Mouse (Mus musculus) lung, postnatal 0 days (tissue): Measurements from ENCODE around the gene Olfr577. TPM values are rescaled to one million over a fixed set of nuclear protein-coding genes. Genes with fewer than 3 reads are reported as not detected.

Experiments
- ATAC-seq: fragments of 200-750 bp; cut with Nextera tagmentation; 2 replicates; pipeline ENCODE4 v1.8.0; 2017; ENCODE audit warnings: moderate library complexity
- DNase-seq: peaks from one replicate; pipeline ENCODE4 v3.0.0-alpha.2; 2016; ENCODE audit warnings: low spot score
- H3K27ac ChIP-seq: fragments of 300-500 bp; sonication (generic); 2 replicates; pipeline ENCODE4 v1.5.1; 2014; ENCODE audit warnings: antibody characterized with exemption, mild to moderate bottlenecking, low read length, mixed read lengths
- H3K27me3 ChIP-seq: fragments of 300-500 bp; sonication (generic); replicated peaks from 2 replicates; pipeline ENCODE4 v1.6.1; 2014; ENCODE audit warnings: low read length, mixed read lengths; ENCODE audit not compliant: insufficient read depth
- H3K36me3 ChIP-seq: fragments of 300-500 bp; sonication (generic); 2 replicates; pipeline ENCODE4 v1.6.1; 2014; ENCODE audit warnings: low read length, mixed read lengths; ENCODE audit not compliant: insufficient read depth
- H3K4me1 ChIP-seq: fragments of 300-500 bp; sonication (generic); 2 replicates; pipeline ENCODE4 v1.6.1; 2014; ENCODE audit warnings: antibody characterized with exemption, low read depth, low read length, mixed read lengths; ENCODE audit not compliant: insufficient read depth
- H3K4me2 ChIP-seq: fragments of 300-500 bp; sonication (generic); replicated peaks from 2 replicates; pipeline ENCODE4 v1.6.1; 2014; ENCODE audit warnings: low read depth, mild to moderate bottlenecking, low read length, moderate library complexity, mixed read lengths
- H3K4me3 ChIP-seq: fragments of 300-500 bp; sonication (generic); 2 replicates; pipeline ENCODE4 v1.5.1; 2014; ENCODE audit warnings: low read depth, low read length
- H3K9ac ChIP-seq: fragments of 300-500 bp; sonication (generic); replicated peaks from 2 replicates; pipeline ENCODE4 v1.6.1; 2014; ENCODE audit warnings: low read depth, mild to moderate bottlenecking
- H3K9me3 ChIP-seq: fragments of 300-500 bp; sonication (generic); 2 replicates; pipeline ENCODE4 v1.6.1; 2016; ENCODE audit warnings: low read length, mixed read lengths
- CTCF ChIP-seq: IDR thresholded peaks from 2 replicates; pipeline ENCODE4 v1.5.1; 2016; ENCODE audit warnings: antibody characterized with exemption, mild to moderate bottlenecking
- EP300 ChIP-seq: IDR thresholded peaks from 2 replicates; pipeline ENCODE4 v1.6.1; 2016; ENCODE audit warnings: antibody characterized with exemption, mild to moderate bottlenecking, control low read depth
- WGBS: fragments of 180-500 bp; shearing (Covaris S2); extraction: QIAGEN DNeasy Blood & Tissue Kit; methylation state at CpG from one replicate; pipeline ENCODE4 v1.1.7; 2014; 5-methylcytosine and 5-hydroxymethylcytosine counted together
- polyA plus RNA-seq: library from polyadenylated mRNA; unstranded; fragments of >200 nt; fragmentation: Nextera tagmentation; extraction: Ambion mirVana; gene quantifications from 2 replicates; pipeline ENCODE4 v1.2.1, GENCODE M21; 2015

Olfr577 gene
- polyA plus RNA-seq, 1 experiment from 2014 or later = not detected

- TF ChIP-seq CTCF = no peak
- no peak for TF ChIP-seq EP300
- no peaks in the 10 kb centered on the region for H3K36me3 ChIP-seq
- WGBS = 90% methylated on average over 1 of the region's 1 CpGs
- ATAC-seq = no peak
- H3K9me3 ChIP-seq = no peaks in the 10 kb centered on the region
- no peak within 1 kb of the TSS for H3K4me2 ChIP-seq
- no peak within 1 kb of the TSS for H3K4me3 ChIP-seq
- no peaks in the 10 kb centered on the region for H3K27me3 ChIP-seq
- no peaks in the 10 kb centered on the region for H3K4me1 ChIP-seq
- H3K27ac ChIP-seq = no peak within 1 kb of the TSS
- no peak within 1 kb of the TSS for H3K9ac ChIP-seq
- no peak for DNase-seq
Measured at GRCm38 (mm10) chr7:102948167-102948566, 27.6 kb downstream of the Olfr577 start, which contains the start of gene Olfr574. Gene Olfr574, plus strand, starts transcription at chr7:102948467.

GRCm38 (mm10) chr7:102943417-102943816 is 32.3 kb downstream of the Olfr577 start:
- Histone ChIP-seq H3K27ac (no peak overlapping the region), H3K4me2 (no peak overlapping the region), H3K4me1 (no peaks in the 10 kb centered on the region), H3K9me3 (no peaks in the 10 kb centered on the region), H3K36me3 (no peaks in the 10 kb centered on the region), H3K9ac (no peak overlapping the region), H3K27me3 (no peaks in the 10 kb centered on the region), H3K4me3 (no peak overlapping the region)
- 83% methylated on average over 1 of the region's 1 CpGs for WGBS
- TF ChIP-seq EP300 = no peak
- no peak for TF ChIP-seq CTCF
- ATAC-seq (no peak), DNase-seq (no peak)

GRCm38 (mm10) chr7:102942475-102942874 is 33.3 kb downstream of the Olfr577 start, which contains the start of gene Olfr573-ps1:
Gene Olfr573-ps1, minus strand, starts transcription at chr7:102942575.
- ATAC-seq = no peak
- no peak for DNase-seq
- no peaks in the 10 kb centered on the region for H3K4me1 ChIP-seq
- no peak within 1 kb of the TSS for H3K27ac ChIP-seq
- no peaks in the 10 kb centered on the region for H3K36me3 ChIP-seq
- H3K4me3 ChIP-seq = no peak within 1 kb of the TSS
- no peaks in the 10 kb centered on the region for H3K9me3 ChIP-seq
- H3K4me2 ChIP-seq = no peak within 1 kb of the TSS
- no peaks in the 10 kb centered on the region for H3K27me3 ChIP-seq
- H3K9ac ChIP-seq = no peak within 1 kb of the TSS
- TF ChIP-seq CTCF (no peak), EP300 (no peak)
- WGBS = 78% methylated on average over 2 of the region's 2 CpGs

GRCm38 (mm10) chr7:102927105-102927504 is 48.6 kb downstream of the Olfr577 start:
- 51% methylated on average over 3 of the region's 3 CpGs for WGBS
- H3K4me3 ChIP-seq = no peak overlapping the region
- H3K4me2 ChIP-seq = no peak overlapping the region
- H3K4me1 ChIP-seq = no peaks in the 10 kb centered on the region
- TF ChIP-seq EP300 (no peak), CTCF (no peak)
- no peak for ATAC-seq
- H3K27ac ChIP-seq = no peak overlapping the region
- H3K9me3 ChIP-seq = no peaks in the 10 kb centered on the region
- no peaks in the 10 kb centered on the region for H3K27me3 ChIP-seq
- H3K9ac ChIP-seq = no peak overlapping the region
- H3K36me3 ChIP-seq = no peaks in the 10 kb centered on the region
- no peak for DNase-seq

GRCm38 (mm10) chr7:102924109-102924508 is 51.6 kb downstream of the Olfr577 start, which contains the start of gene Olfr572:
Gene Olfr572, plus strand, starts transcription at chr7:102924409.
- Histone ChIP-seq H3K27me3 (no peaks in the 10 kb centered on the region), H3K27ac (no peak within 1 kb of the TSS)

More at GRCm38 (mm10) chr7:102924109-102924508, 51.6 kb downstream of the Olfr577 start, which contains the start of gene Olfr572:
- Histone ChIP-seq H3K4me3 (no peak within 1 kb of the TSS), H3K4me2 (no peak within 1 kb of the TSS), H3K4me1 (no peaks in the 10 kb centered on the region), H3K9me3 (no peaks in the 10 kb centered on the region), H3K36me3 (no peaks in the 10 kb centered on the region), H3K9ac (no peak within 1 kb of the TSS)
- ATAC-seq = no peak
- TF ChIP-seq CTCF (no peak), EP300 (no peak)
- 59% methylated on average over 1 of the region's 1 CpGs for WGBS
- no peak for DNase-seq

Other genes starting within 250 kb of the Olfr577 start
- not detected in 2 replicates for gene Olfr559, start 248.5 kb downstream of the Olfr577 start, polyA plus RNA-seq
- not detected in 2 replicates for gene Olfr560, start 216.6 kb downstream of the Olfr577 start, polyA plus RNA-seq
- 0.04 and 0.12 TPM in 2 replicates for gene Olfr78, start 216.5 kb downstream of the Olfr577 start, polyA plus RNA-seq
- gene Olfr561, start 204.7 kb downstream of the Olfr577 start, polyA plus RNA-seq = not detected in 2 replicates
- not detected in 2 replicates for gene Olfr564, start 172.5 kb downstream of the Olfr577 start, polyA plus RNA-seq
- gene Olfr566, start 117.2 kb downstream of the Olfr577 start, polyA plus RNA-seq = not detected in 2 replicates
- gene Olfr568, start 98.8 kb downstream of the Olfr577 start, polyA plus RNA-seq = not detected in 2 replicates
- gene Olfr569, start 85.1 kb downstream of the Olfr577 start, polyA plus RNA-seq = not detected in 2 replicates
- gene Olfr570, start 81.4 kb downstream of the Olfr577 start, polyA plus RNA-seq = not detected in 2 replicates
- not detected in 2 replicates for gene Olfr571, start 58.4 kb downstream of the Olfr577 start, polyA plus RNA-seq
- gene Olfr572, start 51.5 kb downstream of the Olfr577 start, polyA plus RNA-seq = not detected in 2 replicates
- gene Olfr573-ps1, start 33.4 kb downstream of the Olfr577 start, polyA plus RNA-seq = not detected in 2 replicates
- not detected in 2 replicates for gene Olfr574, start 27.5 kb downstream of the Olfr577 start, polyA plus RNA-seq
- not detected in 2 replicates for gene Olfr575, start 17.2 kb downstream of the Olfr577 start, polyA plus RNA-seq
- gene Olfr576, start 13.3 kb downstream of the Olfr577 start, polyA plus RNA-seq = not detected in 2 replicates
- gene Olfr578, start 13.4 kb upstream of the Olfr577 start, polyA plus RNA-seq = not detected in 2 replicates
- gene Olfr582, start 62.1 kb upstream of the Olfr577 start, polyA plus RNA-seq = not detected in 2 replicates
- not detected in 2 replicates for gene Olfr583, start 75.4 kb upstream of the Olfr577 start, polyA plus RNA-seq
- not detected in 2 replicates for gene Olfr584, start 105.9 kb upstream of the Olfr577 start, polyA plus RNA-seq
- gene Olfr585, start 121.8 kb upstream of the Olfr577 start, polyA plus RNA-seq = not detected in 2 replicates
- not detected in 2 replicates for gene Olfr586, start 149.7 kb upstream of the Olfr577 start, polyA plus RNA-seq
- not detected in 2 replicates for gene Olfr588-ps1, start 164.9 kb upstream of the Olfr577 start, polyA plus RNA-seq
- not detected in 2 replicates for gene Olfr589, start 180.4 kb upstream of the Olfr577 start, polyA plus RNA-seq
- not detected in 2 replicates for gene Olfr591, start 202.4 kb upstream of the Olfr577 start, polyA plus RNA-seq
- not detected in 2 replicates for gene Olfr592, start 208.9 kb upstream of the Olfr577 start, polyA plus RNA-seq
- gene Olfr593, start 235.9 kb upstream of the Olfr577 start, polyA plus RNA-seq = not detected in 2 replicates
- gene Olfr594, start 241.1 kb upstream of the Olfr577 start, polyA plus RNA-seq = not detected in 2 replicates